Mouse (Mus musculus) stomach, postnatal 0 days (tissue): ENCODE measurements around the gene Trcg1.

Experiments
- CTCF ChIP-seq: IDR thresholded peaks from 2 replicates; pipeline ENCODE4 v1.5.1; 2016; ENCODE audit warnings: antibody characterized with exemption, low read depth, mild to moderate bottlenecking, moderate library complexity
- EP300 ChIP-seq: optimal IDR thresholded peaks from 2 replicates; pipeline ENCODE3; 2016; ENCODE audit warnings: antibody characterized with exemption

DNA sequence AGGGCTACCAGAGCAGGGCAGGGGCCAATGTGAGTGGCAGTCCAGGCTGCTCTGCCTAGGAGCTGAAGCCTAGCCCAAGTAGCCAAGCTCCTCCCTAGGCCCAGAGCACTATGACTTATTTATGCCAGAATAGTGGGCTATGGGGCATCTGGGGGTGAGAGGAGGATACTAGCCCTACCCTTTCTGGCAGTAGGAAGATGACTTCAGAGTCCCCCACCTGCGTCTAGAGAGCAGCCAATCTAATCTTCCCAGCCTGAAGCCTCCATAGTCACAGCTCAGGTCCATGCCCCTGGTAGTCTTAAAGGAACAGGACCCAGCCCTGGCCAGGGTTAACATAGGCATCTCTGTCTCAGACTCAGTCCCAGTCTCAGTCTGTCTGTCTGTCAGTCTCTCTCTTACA is 33.0 kb downstream of the Trcg1 start:
- TF ChIP-seq CTCF (no peak), EP300 (no peak)
